Mouse (Mus musculus): ENCODE data around the gene Zbtb22. TPM values are rescaled to one million over a fixed set of nuclear protein-coding genes. Genes with fewer than 3 reads are reported as not detected.
A peak's percentile ranks its signal among the peaks of the same experiment; 100 is the strongest.

The Zbtb22 gene
- total RNA-seq, 2 experiments from 2014 or later: 33.0 to 35.5 TPM

- peak; percentile 82 to 89 for DNase-seq (ENCODE audit: low spot score in 2 of 2)
Measured at GRCm38 (mm10) chr17:33920282-33921097, 4.8 kb downstream of the Zbtb22 start.

GRCm38 (mm10) chr17:33921361-33921760, 5.7 kb downstream of the Zbtb22 start:
- DNase-seq (ENCODE audit: low spot score in 2 of 2): no peak

- DNase-seq (ENCODE audit: low spot score in 2 of 2): no peak
Measured at GRCm38 (mm10) chr17:33924577-33925283, 9.0 kb downstream of the Zbtb22 start.

- no peak for DNase-seq (ENCODE audit: low spot score in 2 of 2)
Measured at GRCm38 (mm10) chr17:33925406-33926116, 9.9 kb downstream of the Zbtb22 start.

GRCm38 (mm10) chr17:33926207-33926932, 10.7 kb downstream of the Zbtb22 start:
- DNase-seq (ENCODE audit: low spot score in 2 of 2): no peak

GRCm38 (mm10) chr17:33928251-33928947, 12.7 kb downstream of the Zbtb22 start:
- no peak for DNase-seq (ENCODE audit: low spot score in 2 of 2)

- DNase-seq (ENCODE audit: low spot score in 2 of 2): peak; percentile 93 to 94
Measured at GRCm38 (mm10) chr17:33929371-33930279, 13.9 kb downstream of the Zbtb22 start, which contains the start of gene Rgl2. Gene Rgl2 (plus strand): TSS chr17:33929543.

- peak; percentile 53 to 62 for DNase-seq (ENCODE audit: low spot score in 2 of 2)
Measured at GRCm38 (mm10) chr17:33930280-33931158, 14.8 kb downstream of the Zbtb22 start.

- DNase-seq (ENCODE audit: low spot score in 2 of 2): no peak
Measured at GRCm38 (mm10) chr17:33931159-33931866, 15.6 kb downstream of the Zbtb22 start.

- no peak for DNase-seq (ENCODE audit: low spot score in 2 of 2)
Measured at GRCm38 (mm10) chr17:33931947-33932346, 16.2 kb downstream of the Zbtb22 start.

- no peak for DNase-seq (ENCODE audit: low spot score in 2 of 2)
Measured at GRCm38 (mm10) chr17:33932448-33932847, 16.7 kb downstream of the Zbtb22 start.

GRCm38 (mm10) chr17:33932970-33933369, 17.3 kb downstream of the Zbtb22 start:
- DNase-seq (ENCODE audit: low spot score in 2 of 2): no peak

GRCm38 (mm10) chr17:33935422-33936055, 19.8 kb downstream of the Zbtb22 start:
- no peak for DNase-seq (ENCODE audit: low spot score in 2 of 2)

GRCm38 (mm10) chr17:33936993-33937392, 21.3 kb downstream of the Zbtb22 start:
- DNase-seq (ENCODE audit: low spot score in 2 of 2): no peak

- no peak for DNase-seq (ENCODE audit: low spot score in 2 of 2)
Measured at GRCm38 (mm10) chr17:33938783-33939182, 23.1 kb downstream of the Zbtb22 start.

- DNase-seq (ENCODE audit: low spot score in 2 of 2): peak; percentile 86
Measured at GRCm38 (mm10) chr17:33940206-33940805, 24.6 kb downstream of the Zbtb22 start, which contains the start of the genes Pfdn6 and Wdr46. Gene Pfdn6 (minus strand): TSS chr17:33940343. Gene Wdr46 (plus strand): TSS chr17:33940660.

- DNase-seq (ENCODE audit: low spot score in 2 of 2): no peak
Measured at GRCm38 (mm10) chr17:33940981-33941380, 25.3 kb downstream of the Zbtb22 start.
